Mouse (Mus musculus): ENCODE results near the gene Agmat. TPM values are rescaled to one million over a fixed set of nuclear protein-coding genes. Genes with fewer than 3 reads are reported as not detected.

Agmat gene
- polyA plus RNA-seq (2014; fragmentation: Nextera tagmentation; extraction: Ambion mirVana): 1.1 and 1.6 TPM in 2 replicates

DNA sequence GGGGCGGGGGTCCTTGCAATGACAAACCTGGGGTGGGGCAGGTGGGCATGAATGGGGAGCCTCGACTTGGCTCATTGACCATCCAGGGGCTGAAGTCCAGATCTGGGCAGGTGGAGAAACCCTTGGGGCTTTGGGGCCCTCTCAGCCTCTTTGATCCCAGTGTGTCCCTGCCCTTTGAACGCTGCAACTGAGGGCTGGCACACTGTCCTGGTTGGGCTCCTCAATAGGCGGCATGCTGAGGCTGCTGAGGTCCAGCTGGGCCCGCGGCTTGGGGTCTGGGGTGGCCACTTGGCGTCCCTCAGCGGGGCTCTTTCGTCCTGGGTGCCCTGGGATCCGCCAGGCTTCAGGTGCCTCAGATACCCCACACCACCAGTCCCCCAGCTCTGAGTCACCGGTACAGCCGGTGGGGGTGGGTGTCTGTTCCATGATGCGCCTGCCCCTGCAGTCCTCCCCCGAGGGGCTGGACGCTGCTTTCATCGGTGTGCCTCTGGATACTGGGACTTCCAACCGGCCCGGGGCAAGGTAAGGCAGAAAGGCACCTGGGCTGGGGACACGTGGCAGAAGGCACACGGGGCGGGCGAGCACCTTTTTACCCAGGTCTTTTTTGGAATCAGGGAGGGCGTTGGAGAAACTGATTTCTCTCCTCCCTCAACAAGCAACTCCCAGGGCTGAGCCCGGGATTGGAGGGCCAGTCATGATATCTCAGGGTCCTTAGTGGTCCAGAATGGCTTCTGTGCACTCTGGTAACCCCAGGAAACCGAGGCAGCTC lies at the start of gene Agmat:
Gene Agmat (plus strand): TSS at position 95 of the 769 bp plus-strand sequence.
- 0 out of 2 replicates have a peak within 1 kb of the TSS, but pooled peaks have one; percentile 10 for H3K4me2 ChIP-seq (replicated peaks; ENCODE audit: low read depth, low read length)
- 19% methylated on average over 25 of the region's 25 CpGs for WGBS
- no peak within 1 kb of the TSS for H3K27ac ChIP-seq (ENCODE audit: low read depth, low read length)
- H3K4me1 ChIP-seq (ENCODE audit: control insufficient read depth, insufficient read depth, low read length): peaks cover 4% of the 10 kb centered on the region; the same call in 1 of the 2 replicates
- no peak within 1 kb of the TSS; the same call in 1 of the 2 replicates for H3K4me3 ChIP-seq (ENCODE audit: low read length)
- H3K27me3 ChIP-seq (ENCODE audit: control insufficient read depth, insufficient read depth, low read length): no peaks in the 10 kb centered on the region
- H3K9ac ChIP-seq (ENCODE audit: low read depth, low read length): peak within 1 kb of the TSS; percentile 23; the same call in 1 of the 2 replicates
- no peaks in the 10 kb centered on the region for H3K36me3 ChIP-seq (ENCODE audit: control insufficient read depth, insufficient read depth, low read length)
- H3K9me3 ChIP-seq (ENCODE audit: control insufficient read depth, low read length): no peaks in the 10 kb centered on the region
- no peak for ATAC-seq (ENCODE audit: low FRiP score, low TSS enrichment)

DNA sequence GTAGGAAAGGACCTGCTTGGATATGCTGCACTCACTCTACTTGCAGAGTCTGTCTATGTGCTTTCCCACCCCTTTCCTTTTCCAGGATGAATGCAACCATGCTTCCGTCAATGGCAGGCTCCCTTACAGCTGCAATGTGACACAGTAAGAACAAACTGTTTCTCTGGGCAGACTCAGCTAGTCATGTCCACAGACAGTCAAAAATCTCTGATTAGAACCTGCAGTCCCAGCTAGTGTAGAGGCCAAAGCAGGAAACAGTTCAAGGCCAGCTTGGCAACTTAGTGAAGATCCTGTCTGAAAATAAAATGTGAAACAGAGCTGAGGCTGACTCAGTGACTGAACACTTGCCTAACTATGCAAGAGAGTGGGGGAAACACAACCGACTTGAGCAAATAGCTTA lies 41.8 kb upstream of the Agmat start:
- 88% methylated on average over 2 of the region's 2 CpGs for WGBS

DNA sequence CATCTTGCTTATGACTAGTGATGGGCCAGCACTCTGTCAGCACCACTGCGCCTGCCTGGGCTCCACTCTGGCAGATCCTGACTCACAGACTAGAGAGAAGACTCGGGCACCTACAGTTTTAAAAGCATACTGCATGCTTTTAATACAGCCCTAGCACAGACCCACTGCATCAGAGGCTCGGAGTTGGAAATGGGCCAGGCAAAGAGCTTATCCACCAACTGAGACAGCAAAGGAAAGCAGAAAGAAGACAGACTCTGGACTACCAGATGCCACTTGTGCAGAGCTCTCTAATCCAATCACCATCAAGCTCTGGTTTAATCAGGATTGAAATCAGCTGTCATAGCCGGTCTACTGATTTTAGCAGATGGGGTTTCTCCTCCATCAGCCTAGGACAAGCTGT lies 41.1 kb upstream of the Agmat start:
- Histone ChIP-seq H3K4me2 (replicated peaks; ENCODE audit: low read depth, low read length) (no peak overlapping the region), H3K4me1 (ENCODE audit: control insufficient read depth, insufficient read depth, low read length) (no peaks in the 10 kb centered on the region), H3K9me3 (ENCODE audit: control insufficient read depth, low read length) (no peaks in the 10 kb centered on the region), H3K9ac (ENCODE audit: low read depth, low read length) (no peak overlapping the region), H3K4me3 (ENCODE audit: low read length) (no peak overlapping the region), H3K36me3 (ENCODE audit: control insufficient read depth, insufficient read depth, low read length) (peaks cover 90% of the 10 kb centered on the region), H3K27me3 (ENCODE audit: control insufficient read depth, insufficient read depth, low read length) (no peaks in the 10 kb centered on the region), H3K27ac (ENCODE audit: low read depth, low read length) (no peak overlapping the region)
- 81% methylated on average over 4 of the region's 4 CpGs for WGBS
- no peak for ATAC-seq (ENCODE audit: low FRiP score, low TSS enrichment)

More for the DNA sequence above, 41.8 kb upstream of the Agmat start:
- no peak for ATAC-seq (ENCODE audit: low FRiP score, low TSS enrichment)
- no peak overlapping the region for H3K9ac ChIP-seq (ENCODE audit: low read depth, low read length)
- H3K4me3 ChIP-seq (ENCODE audit: low read length): no peak overlapping the region
- no peak overlapping the region for H3K27ac ChIP-seq (ENCODE audit: low read depth, low read length)
- no peaks in the 10 kb centered on the region for H3K9me3 ChIP-seq (ENCODE audit: control insufficient read depth, low read length)
- H3K4me2 ChIP-seq (replicated peaks; ENCODE audit: low read depth, low read length): no peak overlapping the region
- peaks cover 93% of the 10 kb centered on the region for H3K36me3 ChIP-seq (ENCODE audit: control insufficient read depth, insufficient read depth, low read length)
- no peaks in the 10 kb centered on the region for H3K4me1 ChIP-seq (ENCODE audit: control insufficient read depth, insufficient read depth, low read length)
- no peaks in the 10 kb centered on the region for H3K27me3 ChIP-seq (ENCODE audit: control insufficient read depth, insufficient read depth, low read length)

DNA sequence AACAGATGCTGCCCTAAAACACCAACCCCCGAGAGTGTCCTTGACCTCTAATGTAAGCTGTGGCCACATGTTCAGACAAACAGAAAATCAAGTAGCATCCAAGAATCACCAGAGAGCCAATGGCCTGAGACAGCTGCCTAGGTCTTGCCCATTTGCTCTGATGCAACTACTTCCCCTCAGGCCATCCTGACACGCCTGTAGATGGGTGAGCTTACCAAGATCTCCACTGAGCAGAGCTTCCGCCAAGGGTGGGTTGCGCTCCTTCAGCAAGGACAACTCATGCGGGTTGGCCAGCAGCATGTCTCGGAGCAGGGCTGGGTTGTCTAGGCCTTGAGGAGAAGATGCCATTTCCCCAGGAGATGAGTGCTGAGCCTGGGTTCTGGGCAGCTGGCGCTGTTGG lies 38.5 kb upstream of the Agmat start:
- Histone ChIP-seq H3K4me1 (ENCODE audit: control insufficient read depth, insufficient read depth, low read length) (no peaks in the 10 kb centered on the region), H3K9ac (ENCODE audit: low read depth, low read length) (no peak overlapping the region), H3K9me3 (ENCODE audit: control insufficient read depth, low read length) (no peaks in the 10 kb centered on the region), H3K27ac (ENCODE audit: low read depth, low read length) (no peak overlapping the region), H3K4me2 (replicated peaks; ENCODE audit: low read depth, low read length) (no peak overlapping the region), H3K4me3 (ENCODE audit: low read length) (no peak overlapping the region), H3K27me3 (ENCODE audit: control insufficient read depth, insufficient read depth, low read length) (no peaks in the 10 kb centered on the region), H3K36me3 (ENCODE audit: control insufficient read depth, insufficient read depth, low read length) (peaks cover 96% of the 10 kb centered on the region)
- WGBS: 95% methylated on average over 7 of the region's 7 CpGs
- no peak for ATAC-seq (ENCODE audit: low FRiP score, low TSS enrichment)

DNA sequence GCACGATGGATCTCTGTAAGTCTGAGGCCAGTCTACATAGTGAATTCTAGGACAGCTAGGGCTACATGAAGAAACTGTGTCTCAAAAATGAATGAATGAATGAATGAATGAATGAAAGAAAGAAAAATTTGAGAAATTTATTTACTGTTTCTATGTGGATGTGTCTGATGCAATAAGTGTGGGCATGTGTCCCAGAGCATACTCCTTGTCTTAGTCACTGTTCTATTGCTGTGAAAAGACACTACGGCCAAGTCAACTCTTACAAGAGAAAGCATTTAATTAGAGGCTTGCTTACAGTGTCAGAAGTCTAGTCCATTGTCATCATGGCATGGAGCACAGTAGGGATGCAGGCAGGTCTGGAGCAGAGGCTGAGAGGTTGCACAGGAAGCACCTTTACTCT lies 37.5 kb upstream of the Agmat start:
- 95% methylated on average over 2 of the region's 2 CpGs for WGBS
- Histone ChIP-seq H3K9ac (ENCODE audit: low read depth, low read length) (no peak overlapping the region), H3K27me3 (ENCODE audit: control insufficient read depth, insufficient read depth, low read length) (no peaks in the 10 kb centered on the region), H3K4me3 (ENCODE audit: low read length) (no peak overlapping the region), H3K4me2 (replicated peaks; ENCODE audit: low read depth, low read length) (no peak overlapping the region), H3K27ac (ENCODE audit: low read depth, low read length) (no peak overlapping the region), H3K36me3 (ENCODE audit: control insufficient read depth, insufficient read depth, low read length) (peaks cover 90% of the 10 kb centered on the region), H3K4me1 (ENCODE audit: control insufficient read depth, insufficient read depth, low read length) (peaks cover 4% of the 10 kb centered on the region), H3K9me3 (ENCODE audit: control insufficient read depth, low read length) (no peaks in the 10 kb centered on the region)
- no peak for ATAC-seq (ENCODE audit: low FRiP score, low TSS enrichment)

DNA sequence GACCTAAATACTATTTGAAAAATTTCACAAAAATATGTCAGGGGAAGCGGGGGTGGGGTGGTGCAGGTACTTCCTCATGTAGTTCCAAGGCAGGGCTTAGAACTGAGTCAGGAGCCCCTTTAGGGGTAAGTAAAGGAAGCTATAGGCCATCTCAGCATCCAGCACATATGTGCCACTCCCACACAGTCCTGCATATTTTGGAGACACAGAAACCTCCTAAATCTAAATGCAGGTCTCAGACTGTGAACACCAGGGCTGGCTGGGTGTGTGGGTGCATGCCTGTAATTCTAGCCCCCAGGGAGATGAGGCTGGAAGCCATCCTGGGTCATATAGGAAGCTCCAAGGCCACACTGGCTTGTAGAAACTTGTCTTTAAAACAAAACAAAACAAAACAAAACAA lies 35.2 kb upstream of the Agmat start:
- no peak overlapping the region for H3K4me2 ChIP-seq (replicated peaks; ENCODE audit: low read depth, low read length)
- H3K9me3 ChIP-seq (ENCODE audit: control insufficient read depth, low read length): no peaks in the 10 kb centered on the region
- H3K36me3 ChIP-seq (ENCODE audit: control insufficient read depth, insufficient read depth, low read length): peaks cover 67% of the 10 kb centered on the region
- H3K4me3 ChIP-seq (ENCODE audit: low read length): no peak overlapping the region
- no peaks in the 10 kb centered on the region for H3K27me3 ChIP-seq (ENCODE audit: control insufficient read depth, insufficient read depth, low read length)
- H3K27ac ChIP-seq (ENCODE audit: low read depth, low read length): no peak overlapping the region
- 100% methylated on average over 1 of the region's 1 CpGs for WGBS
- no peak overlapping the region for H3K9ac ChIP-seq (ENCODE audit: low read depth, low read length)
- H3K4me1 ChIP-seq (ENCODE audit: control insufficient read depth, insufficient read depth, low read length): peaks cover 21% of the 10 kb centered on the region
- no peak for ATAC-seq (ENCODE audit: low FRiP score, low TSS enrichment)

DNA sequence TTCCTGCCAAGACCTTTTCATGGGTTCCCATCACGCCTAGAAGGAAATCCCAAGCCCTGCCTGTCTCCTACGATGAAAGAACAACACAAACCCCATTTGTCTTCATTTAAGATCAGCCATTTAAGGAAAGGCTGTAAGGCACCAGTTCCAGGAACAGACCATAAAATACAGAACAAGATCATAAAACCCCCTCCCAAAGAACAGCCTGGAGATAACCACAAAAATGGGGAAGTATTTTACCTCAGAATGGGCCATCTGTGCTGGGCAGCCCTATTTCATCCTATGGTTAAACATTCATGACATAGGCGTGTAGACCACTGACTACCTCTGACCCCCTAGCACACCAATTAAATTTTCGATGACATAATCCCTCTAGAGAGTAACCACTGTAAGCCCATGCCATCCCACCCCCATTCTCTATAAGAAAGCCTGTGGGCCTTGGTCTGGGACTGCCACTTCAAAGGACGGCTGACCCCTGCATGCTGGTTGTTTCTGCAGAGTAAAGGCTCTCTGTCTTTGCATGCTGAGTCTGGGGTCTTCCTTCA lies 32.8 kb upstream of the Agmat start:
- no peak for ATAC-seq (ENCODE audit: low FRiP score, low TSS enrichment)
- Histone ChIP-seq H3K27ac (ENCODE audit: low read depth, low read length) (no peak overlapping the region), H3K27me3 (ENCODE audit: control insufficient read depth, insufficient read depth, low read length) (no peaks in the 10 kb centered on the region), H3K4me2 (replicated peaks; ENCODE audit: low read depth, low read length) (no peak overlapping the region), H3K9me3 (ENCODE audit: control insufficient read depth, low read length) (no peaks in the 10 kb centered on the region), H3K36me3 (ENCODE audit: control insufficient read depth, insufficient read depth, low read length) (peaks cover 43% of the 10 kb centered on the region), H3K4me3 (ENCODE audit: low read length) (no peak overlapping the region), H3K4me1 (ENCODE audit: control insufficient read depth, insufficient read depth, low read length) (peaks cover 21% of the 10 kb centered on the region), H3K9ac (ENCODE audit: low read depth, low read length) (no peak overlapping the region)
- 53% methylated on average over 5 of the region's 5 CpGs for WGBS

DNA sequence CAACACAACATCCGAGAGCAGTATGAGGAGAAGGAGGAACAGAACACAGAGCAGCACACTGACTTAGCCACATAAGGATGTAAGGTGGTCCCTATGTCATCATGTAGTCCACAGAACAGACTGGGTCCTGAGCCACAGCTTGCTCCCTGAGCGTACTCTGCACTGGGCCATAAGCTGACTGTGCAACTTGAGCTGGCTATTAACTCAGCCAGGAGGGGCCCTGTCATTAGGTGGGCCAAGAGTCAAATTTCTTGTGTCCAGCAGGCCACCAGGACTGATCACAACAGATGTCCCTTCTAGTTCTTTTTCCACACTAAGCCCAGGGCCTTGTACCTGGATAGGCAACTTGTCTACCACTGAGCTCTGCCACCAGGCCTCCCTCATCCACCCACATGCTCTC lies 31.4 kb upstream of the Agmat start:
- H3K9ac ChIP-seq (ENCODE audit: low read depth, low read length): peak overlapping the region; percentile 8; the same call in 1 of the 2 replicates
- no peak overlapping the region for H3K4me2 ChIP-seq (replicated peaks; ENCODE audit: low read depth, low read length)
- H3K27me3 ChIP-seq (ENCODE audit: control insufficient read depth, insufficient read depth, low read length): no peaks in the 10 kb centered on the region
- H3K4me1 ChIP-seq (ENCODE audit: control insufficient read depth, insufficient read depth, low read length): peaks cover 26% of the 10 kb centered on the region
- H3K27ac ChIP-seq (ENCODE audit: low read depth, low read length): peak overlapping the region; percentile 61; the same call in 1 of the 2 replicates
- no peaks in the 10 kb centered on the region for H3K9me3 ChIP-seq (ENCODE audit: control insufficient read depth, low read length)
- H3K4me3 ChIP-seq (ENCODE audit: low read length): no peak overlapping the region
- ATAC-seq (ENCODE audit: low FRiP score, low TSS enrichment): peak; percentile 82
- peaks cover 32% of the 10 kb centered on the region for H3K36me3 ChIP-seq (ENCODE audit: control insufficient read depth, insufficient read depth, low read length)
- 18% methylated on average over 2 of the region's 2 CpGs for WGBS

DNA sequence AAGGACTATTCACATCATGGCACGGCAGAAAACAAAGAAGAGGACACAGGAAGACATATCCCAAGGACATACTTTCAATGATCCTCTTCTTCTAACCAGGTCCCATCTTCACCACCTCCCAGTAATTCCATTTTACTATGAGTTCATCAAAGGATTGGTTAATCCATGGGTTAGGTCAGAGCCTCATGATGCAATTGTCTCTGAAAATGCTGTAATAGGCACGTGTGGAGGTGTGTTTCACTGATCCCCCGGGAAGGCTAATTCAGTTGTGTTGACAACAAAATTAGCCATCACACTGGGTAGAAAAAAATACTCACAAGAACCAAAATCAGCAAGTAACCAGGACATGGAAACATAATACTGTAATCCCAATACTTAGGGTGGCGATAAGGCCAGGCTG lies 28.8 kb upstream of the Agmat start:
- ATAC-seq (ENCODE audit: low FRiP score, low TSS enrichment): no peak

More for the DNA sequence above, 28.8 kb upstream of the Agmat start:
- Histone ChIP-seq H3K4me2 (replicated peaks; ENCODE audit: low read depth, low read length) (no peak overlapping the region), H3K4me1 (ENCODE audit: control insufficient read depth, insufficient read depth, low read length) (peaks cover 39% of the 10 kb centered on the region), H3K27me3 (ENCODE audit: control insufficient read depth, insufficient read depth, low read length) (no peaks in the 10 kb centered on the region), H3K36me3 (ENCODE audit: control insufficient read depth, insufficient read depth, low read length) (peaks cover 15% of the 10 kb centered on the region), H3K4me3 (ENCODE audit: low read length) (no peak overlapping the region), H3K27ac (ENCODE audit: low read depth, low read length) (no peak overlapping the region), H3K9ac (ENCODE audit: low read depth, low read length) (no peak overlapping the region), H3K9me3 (ENCODE audit: control insufficient read depth, low read length) (no peaks in the 10 kb centered on the region)
- WGBS: 86% methylated on average over 4 of the region's 4 CpGs
